Mouse (Mus musculus) embryo, embryonic 10 days (tissue): ENCODE results near the gene Kbtbd2.

Experiments
- DNase-seq: peaks from one replicate; pipeline ENCODE4 v3.0.0-alpha.2; 2015; ENCODE audit warnings: low spot score

Kbtbd2 gene

GRCm38 (mm10) chr6:56797311-56798151 is at the start of gene Kbtbd2:
Kbtbd2 (minus strand) TSS chr6:56797813.
- DNase-seq: peak; percentile 97

- no peak for DNase-seq
These were observed 46.8 kb upstream of the Kbtbd2 start for GRCm38 (mm10) chr6:56844365-56844764.

- DNase-seq: no peak
These were observed 45.6 kb upstream of the Kbtbd2 start for GRCm38 (mm10) chr6:56843229-56843628.

GRCm38 (mm10) chr6:56837621-56838020 is 40.0 kb upstream of the Kbtbd2 start:
- DNase-seq: no peak

- no peak for DNase-seq
These were observed 39.6 kb upstream of the Kbtbd2 start for GRCm38 (mm10) chr6:56837166-56837565.

GRCm38 (mm10) chr6:56835532-56835931 is 37.9 kb upstream of the Kbtbd2 start:
- no peak for DNase-seq

DNA sequence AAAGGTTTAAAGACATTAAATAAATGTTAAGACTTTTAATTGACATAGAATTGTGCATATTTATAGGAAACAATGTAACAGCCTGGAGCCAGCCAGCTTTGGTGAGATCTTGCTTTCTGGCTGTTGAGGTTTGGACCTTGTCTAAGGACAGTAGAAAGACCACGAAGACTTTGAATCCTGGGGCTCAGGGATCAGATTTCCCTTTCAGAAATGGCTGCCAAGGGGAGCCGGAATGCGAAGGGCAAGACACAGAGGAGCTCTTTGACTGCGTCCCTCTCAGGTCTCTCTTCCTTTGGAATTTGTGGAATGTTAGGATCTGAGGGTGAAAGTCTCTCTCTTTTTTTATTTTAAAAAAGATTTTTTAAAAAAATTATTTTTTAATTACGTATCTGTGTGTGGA is 37.2 kb upstream of the Kbtbd2 start:
- DNase-seq: no peak

GRCm38 (mm10) chr6:56832830-56833229 is 35.2 kb upstream of the Kbtbd2 start:
- DNase-seq: peak; percentile 7

GRCm38 (mm10) chr6:56832407-56832796 is 34.8 kb upstream of the Kbtbd2 start:
- peak; percentile 66 for DNase-seq

GRCm38 (mm10) chr6:56831697-56832406 is 34.2 kb upstream of the Kbtbd2 start, which contains the start of gene Fkbp9:
Fkbp9 (plus strand) TSS chr6:56832059.
- DNase-seq: peak; percentile 90

DNA sequence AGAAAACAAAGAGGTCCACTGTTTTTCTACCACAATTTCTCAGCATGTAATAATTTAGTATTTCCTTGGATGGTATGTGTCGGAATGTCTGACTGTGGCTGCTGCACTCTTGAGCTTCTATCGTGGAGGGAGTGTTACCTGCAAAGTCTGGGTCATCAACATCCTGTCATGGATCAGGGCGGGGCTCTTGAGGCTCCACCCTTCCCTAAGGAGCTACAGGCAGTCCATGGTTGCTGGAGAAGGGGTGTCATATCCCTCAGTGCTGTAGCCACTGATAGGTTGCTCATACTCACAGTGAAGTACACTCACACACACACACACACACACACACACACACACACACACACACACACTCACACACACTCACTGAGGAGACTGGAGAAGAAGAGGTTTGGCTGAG is 28.0 kb upstream of the Kbtbd2 start:
- DNase-seq: no peak

GRCm38 (mm10) chr6:56819124-56819487 is 21.5 kb upstream of the Kbtbd2 start:
- DNase-seq: no peak

- DNase-seq: no peak
These were observed 21.0 kb upstream of the Kbtbd2 start for GRCm38 (mm10) chr6:56818436-56819123.

- DNase-seq: no peak
These were observed 15.7 kb upstream of the Kbtbd2 start for GRCm38 (mm10) chr6:56813332-56813731.

- peak; percentile 76 for DNase-seq
These were observed 11.0 kb upstream of the Kbtbd2 start for GRCm38 (mm10) chr6:56808656-56809055.

- no peak for DNase-seq
These were observed 8.6 kb upstream of the Kbtbd2 start for GRCm38 (mm10) chr6:56806195-56806594.

DNA sequence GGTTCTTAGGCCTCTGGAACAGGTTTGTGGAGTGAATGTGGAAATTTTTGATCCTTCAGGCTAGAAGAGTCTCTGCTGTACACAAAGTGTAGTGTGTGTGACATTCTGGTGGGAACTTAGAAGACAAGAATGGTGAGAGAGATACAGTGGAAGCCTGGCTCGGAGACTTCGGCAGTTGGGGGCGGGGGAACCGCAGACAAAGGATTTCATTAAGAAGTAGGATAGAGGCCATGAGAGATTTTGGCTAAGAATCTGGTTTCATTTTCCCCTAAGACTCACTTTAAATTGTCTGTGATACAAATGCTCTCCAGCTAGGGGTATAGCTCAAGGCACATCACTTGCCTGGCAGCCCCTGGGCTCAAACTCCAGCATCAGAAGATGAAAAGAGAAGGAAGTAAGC is 7.4 kb upstream of the Kbtbd2 start:
- no peak for DNase-seq

DNA sequence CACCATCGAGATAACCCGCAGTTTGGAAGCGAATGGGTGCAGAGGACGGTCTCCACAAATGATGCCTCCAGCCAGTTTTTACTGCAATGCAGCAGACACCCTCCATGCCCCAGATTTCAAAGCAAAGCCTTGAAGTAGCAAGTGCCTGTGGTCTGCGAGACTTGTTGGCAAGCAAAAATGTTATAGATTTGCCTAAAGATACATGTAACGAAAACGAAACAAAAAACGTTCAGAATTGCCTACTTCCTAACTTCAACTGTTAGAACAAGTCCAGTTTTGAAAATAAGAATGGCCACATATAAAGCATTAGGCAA is 496 bp upstream of the Kbtbd2 start:
- DNase-seq: peak; percentile 23

- peak; percentile 67 for DNase-seq
These were observed 908 bp downstream of the Kbtbd2 start for GRCm38 (mm10) chr6:56796668-56797141.

GRCm38 (mm10) chr6:56796232-56796631 is 1.4 kb downstream of the Kbtbd2 start:
- DNase-seq: no peak

GRCm38 (mm10) chr6:56794834-56795233 is 2.8 kb downstream of the Kbtbd2 start:
- no peak for DNase-seq

GRCm38 (mm10) chr6:56789336-56789735 is 8.3 kb downstream of the Kbtbd2 start:
- DNase-seq: no peak

DNA sequence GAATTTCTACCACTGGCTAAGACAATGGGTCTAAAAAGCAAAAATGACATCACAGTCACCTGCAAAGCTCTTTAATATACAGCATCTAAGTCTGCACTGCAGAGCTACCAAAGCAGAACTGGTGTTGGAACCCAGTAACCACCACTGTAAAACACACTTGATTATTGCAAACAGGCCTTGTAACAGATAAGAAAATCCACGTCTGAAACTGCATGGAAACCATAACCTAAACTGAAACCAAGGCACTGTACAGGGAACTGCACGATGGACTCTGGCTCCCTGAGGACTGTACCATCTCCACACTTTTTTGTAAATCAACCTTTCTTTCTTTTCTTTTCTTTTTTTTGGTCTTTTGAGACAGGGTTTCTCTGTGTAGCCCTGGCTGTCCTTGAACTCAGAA is 9.9 kb downstream of the Kbtbd2 start:
- DNase-seq: no peak
